Mouse (Mus musculus): ENCODE results near the gene Nr4a2. TPM values are rescaled to one million over a fixed set of nuclear protein-coding genes. Genes with fewer than 3 reads are reported as not detected.

Gene Nr4a2
- polyA plus RNA-seq, 1 experiment from 2014 or later = 7.6 TPM

DNA sequence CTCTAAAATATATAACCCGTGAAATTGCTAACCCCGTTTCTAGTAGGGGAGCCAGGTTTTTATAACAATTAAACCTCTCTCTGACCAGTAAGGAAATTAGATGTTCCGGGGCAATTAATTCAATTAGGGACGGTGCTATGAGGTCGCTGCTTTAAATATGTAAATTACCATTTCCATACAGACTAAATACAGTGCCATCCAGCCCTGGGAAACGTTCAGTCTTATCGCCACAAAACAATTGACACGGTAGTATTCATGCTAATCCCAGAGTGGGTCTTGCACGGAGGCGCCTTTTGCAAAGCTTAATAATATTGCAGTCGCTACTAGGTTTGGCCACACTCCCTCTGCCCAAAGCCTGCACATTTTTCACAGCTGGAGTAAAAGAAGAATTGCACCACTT, 14.5 kb downstream of the Nr4a2 start:
- no peak for ATAC-seq (ENCODE audit: insufficient number of reproducible peaks, insufficient read depth, low FRiP score, low read depth)
- Histone ChIP-seq H3K4me2 (replicated peaks; ENCODE audit: low read depth, low read length) (no peak overlapping the region), H3K9me3 (ENCODE audit: control insufficient read depth, low read depth, low read length) (no peaks in the 10 kb centered on the region), H3K36me3 (ENCODE audit: control insufficient read depth, insufficient read depth, low read length) (no peaks in the 10 kb centered on the region), H3K27me3 (ENCODE audit: control insufficient read depth, insufficient read depth, low read length) (peaks cover 71% of the 10 kb centered on the region), H3K9ac (replicated peaks; ENCODE audit: low read depth, low read length) (no peak overlapping the region), H3K4me3 (ENCODE audit: low read depth, low read length) (no peak overlapping the region), H3K27ac (ENCODE audit: low read length) (no peak overlapping the region), H3K4me1 (ENCODE audit: control insufficient read depth, insufficient read depth, low read length) (no peaks in the 10 kb centered on the region)
- 36% methylated on average over 11 of the region's 11 CpGs for WGBS

DNA sequence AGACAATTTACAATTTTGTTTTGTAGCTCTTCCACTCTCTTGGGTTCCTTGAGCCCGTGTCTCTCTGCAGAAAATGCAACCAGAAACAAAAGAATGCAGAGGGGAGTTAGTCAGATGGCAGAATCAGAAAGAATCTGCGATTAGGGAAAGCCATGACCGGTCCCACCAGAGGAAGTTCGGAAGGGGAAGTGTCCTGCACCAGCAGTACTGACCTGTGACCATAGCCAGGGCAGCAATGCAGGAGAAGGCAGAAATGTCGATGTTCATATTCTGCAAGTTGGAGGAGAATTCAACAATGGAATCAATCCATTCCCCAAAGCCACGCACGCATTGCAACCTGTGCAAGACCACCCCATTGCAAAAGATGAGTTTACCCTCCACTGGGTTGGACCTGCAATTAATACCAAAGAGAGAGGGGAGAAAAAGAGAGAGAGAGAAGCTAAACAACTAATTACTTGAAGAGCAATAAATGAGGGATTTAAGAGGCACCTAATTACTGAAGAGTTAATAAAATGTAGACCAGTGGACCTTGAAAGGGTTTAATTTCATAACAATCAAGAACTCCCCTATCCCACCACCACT, 15.4 kb downstream of the Nr4a2 start:
- Histone ChIP-seq H3K9me3 (ENCODE audit: control insufficient read depth, low read depth, low read length) (no peaks in the 10 kb centered on the region), H3K9ac (replicated peaks; ENCODE audit: low read depth, low read length) (no peak overlapping the region), H3K36me3 (ENCODE audit: control insufficient read depth, insufficient read depth, low read length) (no peaks in the 10 kb centered on the region), H3K27me3 (ENCODE audit: control insufficient read depth, insufficient read depth, low read length) (peaks cover 72% of the 10 kb centered on the region), H3K4me3 (ENCODE audit: low read depth, low read length) (no peak overlapping the region), H3K4me2 (replicated peaks; ENCODE audit: low read depth, low read length) (no peak overlapping the region), H3K27ac (ENCODE audit: low read length) (no peak overlapping the region), H3K4me1 (ENCODE audit: control insufficient read depth, insufficient read depth, low read length) (0 out of 2 replicates have a peak, but pooled peaks cover 2% of the 10 kb centered on the region)
- ATAC-seq (ENCODE audit: insufficient number of reproducible peaks, insufficient read depth, low FRiP score, low read depth) = no peak
- WGBS = 58% methylated on average over 7 of the region's 7 CpGs

DNA sequence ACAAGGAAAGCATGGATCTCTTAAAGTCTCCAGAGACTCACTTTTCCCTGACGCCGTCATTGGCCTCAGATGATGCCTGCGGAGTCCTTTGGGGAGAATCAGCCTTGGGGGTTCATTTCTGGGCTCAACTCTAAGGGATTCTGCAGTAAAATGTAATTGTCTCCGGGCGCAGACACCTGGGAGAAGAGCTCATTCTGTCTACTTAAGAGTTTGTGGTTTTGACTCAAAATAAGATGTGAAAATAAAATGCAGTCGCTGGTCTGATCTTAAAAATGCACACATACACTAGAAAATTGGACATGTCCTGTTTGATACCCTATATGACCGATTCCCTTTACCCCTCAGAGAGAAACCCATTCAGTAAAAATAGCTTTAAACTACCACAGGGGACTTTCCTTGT, 18.4 kb downstream of the Nr4a2 start:
- WGBS = 26% methylated on average over 7 of the region's 7 CpGs

DNA sequence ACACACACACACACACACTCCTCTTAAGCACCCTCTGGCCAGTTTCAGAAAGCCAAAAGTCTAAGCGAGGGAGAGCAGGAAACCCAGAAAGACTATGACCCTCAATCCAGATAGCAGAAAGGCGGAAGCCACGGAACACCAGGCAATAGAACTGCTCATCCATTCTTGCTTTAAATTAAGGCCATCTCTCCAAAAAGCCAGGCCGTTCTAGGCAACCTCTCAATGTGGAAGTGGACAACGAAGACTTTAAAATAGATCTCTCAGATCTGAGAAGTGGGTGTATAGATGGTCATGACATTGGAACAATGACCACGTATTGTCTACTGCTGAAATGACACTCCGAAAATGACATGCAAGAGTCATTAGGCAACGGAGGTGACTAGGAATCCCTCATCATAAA, 19.1 kb downstream of the Nr4a2 start:
- H3K4me3 ChIP-seq (ENCODE audit: low read depth, low read length) = no peak overlapping the region
- no peaks in the 10 kb centered on the region for H3K36me3 ChIP-seq (ENCODE audit: control insufficient read depth, insufficient read depth, low read length)
- no peak overlapping the region for H3K4me2 ChIP-seq (replicated peaks; ENCODE audit: low read depth, low read length)
- WGBS = 17% methylated on average over 8 of the region's 8 CpGs
- peaks cover 15% of the 10 kb centered on the region; the same call in 1 of the 2 replicates for H3K4me1 ChIP-seq (ENCODE audit: control insufficient read depth, insufficient read depth, low read length)
- H3K27me3 ChIP-seq (ENCODE audit: control insufficient read depth, insufficient read depth, low read length) = peaks cover 72% of the 10 kb centered on the region
- no peak overlapping the region for H3K27ac ChIP-seq (ENCODE audit: low read length)
- no peaks in the 10 kb centered on the region for H3K9me3 ChIP-seq (ENCODE audit: control insufficient read depth, low read depth, low read length)
- ATAC-seq (ENCODE audit: insufficient number of reproducible peaks, insufficient read depth, low FRiP score, low read depth) = no peak
- no peak overlapping the region for H3K9ac ChIP-seq (replicated peaks; ENCODE audit: low read depth, low read length)

More for the DNA sequence above, 18.4 kb downstream of the Nr4a2 start:
- Histone ChIP-seq H3K27me3 (ENCODE audit: control insufficient read depth, insufficient read depth, low read length) (peaks cover 74% of the 10 kb centered on the region), H3K36me3 (ENCODE audit: control insufficient read depth, insufficient read depth, low read length) (no peaks in the 10 kb centered on the region), H3K9me3 (ENCODE audit: control insufficient read depth, low read depth, low read length) (no peaks in the 10 kb centered on the region), H3K4me3 (ENCODE audit: low read depth, low read length) (no peak overlapping the region), H3K4me2 (replicated peaks; ENCODE audit: low read depth, low read length) (no peak overlapping the region), H3K27ac (ENCODE audit: low read length) (no peak overlapping the region), H3K4me1 (ENCODE audit: control insufficient read depth, insufficient read depth, low read length) (peaks cover 15% of the 10 kb centered on the region; the same call in 1 of the 2 replicates), H3K9ac (replicated peaks; ENCODE audit: low read depth, low read length) (no peak overlapping the region)
- no peak for ATAC-seq (ENCODE audit: insufficient number of reproducible peaks, insufficient read depth, low FRiP score, low read depth)

DNA sequence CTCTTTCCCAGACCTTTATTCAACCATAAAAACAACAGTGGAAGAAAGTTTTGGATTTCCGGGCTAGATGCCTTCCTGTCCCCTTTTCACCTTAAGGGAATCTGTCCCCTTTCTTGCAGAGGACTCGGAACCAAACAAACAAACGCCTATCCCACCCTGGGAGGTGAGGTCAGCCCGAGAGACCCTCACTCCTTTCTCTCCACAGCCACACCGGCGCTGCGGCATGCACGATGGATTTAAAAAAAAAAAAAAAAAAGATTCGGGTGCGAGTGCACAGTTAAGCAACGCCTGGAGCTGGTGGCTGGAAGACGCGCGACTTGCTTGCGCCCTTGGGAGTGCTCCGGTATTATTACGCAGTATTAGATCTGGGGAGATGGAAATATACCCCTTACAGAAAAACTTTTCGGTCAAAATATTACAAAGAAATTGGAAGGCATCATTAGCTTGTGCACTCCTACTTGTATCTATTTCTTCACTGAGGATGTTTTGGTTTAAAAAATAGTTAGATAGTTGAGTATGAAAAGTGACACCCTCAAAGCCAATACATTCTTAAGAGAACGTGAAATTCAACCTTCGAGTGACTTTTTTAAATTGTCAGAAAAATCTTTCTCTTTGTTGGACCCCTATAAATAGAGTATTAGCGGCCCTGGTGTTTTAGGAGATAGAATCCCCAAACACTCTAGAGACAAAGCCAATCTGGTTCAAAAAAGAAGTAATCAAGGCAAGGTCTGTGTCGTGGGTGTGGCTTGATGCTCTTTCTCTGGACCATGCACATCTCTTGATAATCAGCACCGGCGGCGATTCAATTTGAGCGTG, 19.8 kb downstream of the Nr4a2 start:
- 2% methylated on average over 26 of the region's 26 CpGs for whole genome bisulfite sequencing
- Histone ChIP-seq H3K4me3 (ENCODE audit: low read depth, low read length) (peak overlapping the region; percentile 32; the same call in 1 of the 2 replicates), H3K9me3 (ENCODE audit: control insufficient read depth, low read depth, low read length) (no peaks in the 10 kb centered on the region), H3K27me3 (ENCODE audit: control insufficient read depth, insufficient read depth, low read length) (peaks cover 65% of the 10 kb centered on the region), H3K27ac (ENCODE audit: low read length) (no peak overlapping the region), H3K9ac (replicated peaks; ENCODE audit: low read depth, low read length) (no peak overlapping the region), H3K36me3 (ENCODE audit: control insufficient read depth, insufficient read depth, low read length) (no peaks in the 10 kb centered on the region), H3K4me2 (replicated peaks; ENCODE audit: low read depth, low read length) (peak overlapping the region; percentile 51; the same call in 1 of the 2 replicates), H3K4me1 (ENCODE audit: control insufficient read depth, insufficient read depth, low read length) (peaks cover 15% of the 10 kb centered on the region; the same call in 1 of the 2 replicates)
- no peak for ATAC-seq (ENCODE audit: insufficient number of reproducible peaks, insufficient read depth, low FRiP score, low read depth)

DNA sequence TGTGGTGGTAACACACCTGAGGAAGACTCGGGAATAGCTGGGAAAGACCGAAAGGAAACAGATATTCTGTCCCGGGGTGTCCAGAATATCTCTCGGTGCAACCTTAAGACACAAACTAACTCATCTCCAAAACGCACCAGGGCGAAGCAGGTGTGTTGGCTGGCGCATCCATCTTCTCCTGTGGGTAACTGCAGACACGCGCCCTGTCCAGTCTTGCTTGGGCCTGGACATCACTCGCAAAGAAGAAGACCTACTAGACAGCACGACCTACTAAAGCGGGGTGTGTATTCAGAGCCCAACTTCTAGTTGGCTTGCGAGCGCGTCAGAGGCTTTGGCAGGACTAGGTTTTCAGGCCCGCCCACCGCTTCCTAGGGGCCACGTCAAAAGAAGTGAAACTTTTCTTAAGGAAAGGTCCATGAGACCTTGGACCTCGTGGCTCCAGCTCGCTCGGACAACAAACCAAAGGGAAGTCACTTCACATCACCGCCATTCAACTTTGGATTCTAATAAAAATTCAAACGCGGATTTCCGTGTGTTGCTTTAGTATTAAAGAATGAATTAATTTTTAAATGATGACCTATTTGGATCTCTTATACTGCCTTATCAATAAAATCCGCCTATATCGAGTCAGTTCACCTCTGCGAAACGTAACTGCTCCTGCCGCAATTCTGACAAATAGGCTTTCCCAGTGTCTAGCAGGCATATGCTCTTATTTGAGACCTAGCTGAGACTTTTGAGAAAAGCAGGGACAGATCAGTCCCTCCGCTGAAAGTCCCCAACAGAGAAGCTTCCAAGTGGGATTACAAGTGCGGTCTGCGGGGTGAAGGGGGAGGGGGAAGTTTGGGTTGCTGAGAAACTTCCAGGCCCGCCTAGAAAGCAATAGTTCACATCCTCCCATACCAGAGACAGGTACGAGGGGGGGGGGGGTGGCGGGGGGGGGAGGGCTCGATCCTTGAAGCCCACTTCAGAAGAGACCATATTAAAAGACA, 20.7 kb downstream of the Nr4a2 start:
- H3K4me1 ChIP-seq (ENCODE audit: control insufficient read depth, insufficient read depth, low read length) = peaks cover 15% of the 10 kb centered on the region; the same call in 1 of the 2 replicates
- H3K27ac ChIP-seq (ENCODE audit: low read length) = no peak overlapping the region
- ATAC-seq (ENCODE audit: insufficient number of reproducible peaks, insufficient read depth, low FRiP score, low read depth) = no peak
- H3K9ac ChIP-seq (replicated peaks; ENCODE audit: low read depth, low read length) = no peak overlapping the region
- peaks cover 57% of the 10 kb centered on the region for H3K27me3 ChIP-seq (ENCODE audit: control insufficient read depth, insufficient read depth, low read length)
- WGBS = 3% methylated on average over 36 of the region's 37 CpGs
- no peaks in the 10 kb centered on the region for H3K36me3 ChIP-seq (ENCODE audit: control insufficient read depth, insufficient read depth, low read length)
- H3K4me2 ChIP-seq (replicated peaks; ENCODE audit: low read depth, low read length) = peak overlapping the region; percentile 51
- H3K4me3 ChIP-seq (ENCODE audit: low read depth, low read length) = peak overlapping the region; percentile 32
- no peaks in the 10 kb centered on the region for H3K9me3 ChIP-seq (ENCODE audit: control insufficient read depth, low read depth, low read length)

DNA sequence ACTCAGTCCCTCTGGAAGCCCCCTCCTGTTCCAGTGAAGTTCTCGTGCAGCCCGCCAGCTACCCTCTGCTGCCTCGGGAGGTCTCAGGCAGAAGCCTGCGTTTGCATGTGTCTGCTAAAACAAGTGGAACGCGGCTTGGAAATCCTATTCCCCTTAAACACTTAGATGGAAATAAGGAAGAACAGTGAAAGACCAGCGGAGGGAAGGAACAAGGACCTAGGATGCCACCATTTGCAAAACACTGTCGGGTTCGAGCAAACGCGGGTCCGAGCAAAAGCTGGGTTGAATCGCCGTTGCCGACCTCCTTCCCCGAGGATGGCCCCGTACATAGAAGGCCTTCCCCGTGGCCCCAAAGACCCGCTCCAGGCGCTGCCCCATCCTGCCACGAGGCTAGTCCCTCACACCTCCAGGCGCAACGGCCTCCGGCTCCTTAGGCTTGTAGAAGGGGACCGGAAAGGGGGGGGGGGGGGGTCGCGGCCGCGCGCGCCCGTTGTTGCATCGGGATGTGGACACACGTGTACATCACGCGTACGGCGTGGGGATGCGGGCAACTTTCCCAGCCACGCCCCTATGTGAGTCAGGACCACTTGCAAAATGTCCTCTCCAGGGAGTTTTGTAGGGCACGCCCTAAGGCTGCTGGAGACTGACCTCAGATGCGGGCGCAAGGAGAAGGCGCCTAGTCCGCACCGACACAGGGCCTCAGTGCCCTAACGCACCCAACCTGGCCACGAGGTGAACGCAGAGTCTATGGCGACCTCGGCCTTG, 21.5 kb downstream of the Nr4a2 start:
- Histone ChIP-seq H3K4me3 (ENCODE audit: low read depth, low read length) (peak overlapping the region; percentile 32), H3K9ac (replicated peaks; ENCODE audit: low read depth, low read length) (no peak overlapping the region), H3K4me2 (replicated peaks; ENCODE audit: low read depth, low read length) (peak overlapping the region; percentile 51), H3K27ac (ENCODE audit: low read length) (no peak overlapping the region), H3K27me3 (ENCODE audit: control insufficient read depth, insufficient read depth, low read length) (peaks cover 49% of the 10 kb centered on the region), H3K36me3 (ENCODE audit: control insufficient read depth, insufficient read depth, low read length) (no peaks in the 10 kb centered on the region), H3K4me1 (ENCODE audit: control insufficient read depth, insufficient read depth, low read length) (peaks cover 15% of the 10 kb centered on the region; the same call in 1 of the 2 replicates), H3K9me3 (ENCODE audit: control insufficient read depth, low read depth, low read length) (no peaks in the 10 kb centered on the region)
- ATAC-seq (ENCODE audit: insufficient number of reproducible peaks, insufficient read depth, low FRiP score, low read depth) = peak; percentile 28; the same call in 1 of the 2 replicates
- WGBS = under 1% methylated on average over 51 of the region's 51 CpGs

All from stomach, embryonic 14.5 days (tissue).